Mouse (Mus musculus) CH12.LX (cell line): ENCODE results near the gene Rhoa.
"Not testable (repeated sequence)": the region's sequence is repeated elsewhere in the genome, so short reads cannot be mapped to it uniquely, and the experiment has no call there.

ENCODE experiments used
- CTCF ChIP-seq, 2 experiments: IDR thresholded peaks in 1 of 2; conservative IDR thresholded peaks in 1 of 2; 2 replicates each; pipeline ENCODE4 v1.5.1; 2011 to 2012; ENCODE audit warnings: low read depth in 2 of 2, low read length in 2 of 2, improper control_type of control experiment in 1 of 2, inconsistent platforms in 1 of 2, mild to moderate bottlenecking in 1 of 2, moderate library complexity in 1 of 2
- NRF1 ChIP-seq: IDR thresholded peaks from 2 replicates; pipeline ENCODE4 v1.6.1; 2014; ENCODE audit warnings: low read depth, mild to moderate bottlenecking, inconsistent platforms, low read length, improper control_type of control experiment, moderate library complexity

GRCm38 (mm10) chr9:108287526-108288238 lies 18.2 kb upstream of the Rhoa start:
- not testable (repeated sequence) for TF ChIP-seq NRF1; CTCF (conservative IDR thresholded peaks at IDR 0.05 in 1 of 2, IDR thresholded peaks at IDR 0.05 in 1 of 2; ENCODE audit: low read depth in 2 of 2, low read length in 2 of 2)
